Comparison of ENCODE assay signal across 8 mouse cellular contexts in the genomic region with DNA sequence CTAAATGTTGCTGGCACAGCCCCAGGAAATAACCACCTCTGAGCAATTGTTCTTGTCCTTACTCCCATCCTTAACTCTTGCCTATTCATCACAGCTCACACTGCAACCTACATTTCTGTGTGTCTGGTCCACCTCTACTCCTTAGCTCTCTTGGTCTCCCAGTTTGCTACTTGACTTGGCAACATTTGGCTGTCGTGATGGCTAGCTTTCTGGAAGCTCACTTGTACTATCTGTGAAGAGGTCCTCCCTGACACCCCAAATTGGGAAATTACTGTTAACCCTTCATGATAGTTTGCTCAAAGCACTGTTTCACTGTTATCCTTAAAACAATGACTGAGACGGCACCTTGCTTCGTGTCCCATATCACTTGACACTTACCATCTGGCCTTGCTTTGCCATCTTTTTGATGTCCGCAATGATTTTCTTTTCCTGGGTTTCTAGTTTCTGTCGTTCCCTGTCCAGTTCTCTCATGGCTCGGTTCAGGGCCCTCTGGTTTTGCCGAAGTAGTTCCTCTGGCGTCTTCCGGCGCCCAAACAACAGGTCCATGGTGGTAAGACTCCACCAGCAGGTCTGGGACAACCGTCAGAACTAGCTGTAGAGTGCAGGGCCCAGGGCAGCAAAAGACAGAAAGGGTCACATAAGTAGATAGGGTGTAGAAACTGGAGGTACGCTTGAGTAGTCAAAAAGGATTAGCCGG. TPM values are rescaled to one million over a fixed set of nuclear protein-coding genes. Genes with fewer than 3 reads are reported as not detected.
DNase-seq lines count a peak whose midpoint lies in the region; ATAC-seq and TF ChIP-seq lines count a peak whose summit lies in the region.

No protein-coding gene starts in this region.

- H3K36me3 ChIP-seq in embryonic facial prominence, embryonic 12.5 days, result peaks cover 66% of the 10 kb centered on the region
- peaks cover 57% of the 10 kb centered on the region for H3K36me3 ChIP-seq in hindbrain, embryonic 16.5 days (ENCODE audit: control insufficient read depth, insufficient read depth, low read length)
- H3K36me3 ChIP-seq in midbrain, postnatal 0 days (ENCODE audit: insufficient read depth, low read length), result peaks cover 48% of the 10 kb centered on the region

- H3K27me3 ChIP-seq in embryonic facial prominence, embryonic 12.5 days, result no peaks in the 10 kb centered on the region
- H3K27me3 ChIP-seq in hindbrain, embryonic 16.5 days (replicated peaks; ENCODE audit: control insufficient read depth, insufficient read depth, low read length), result no peaks in the 10 kb centered on the region
- no peaks in the 10 kb centered on the region for H3K27me3 ChIP-seq in midbrain, postnatal 0 days (ENCODE audit: insufficient read depth, low read length)

- DNase-seq in left cerebral cortex, adult 2 months (ENCODE audit: extremely low spot score in 1 of 2, low spot score in 2 of 2), result no peak
- no peak for DNase-seq in left cerebral cortex, adult 9 months (ENCODE audit: low spot score in 2 of 2)
- DNase-seq in midbrain, postnatal 0 days (ENCODE audit: low spot score), result no peak
- no peak for DNase-seq in left cerebral cortex, adult 11 months (ENCODE audit: low spot score)
- DNase-seq in gastrocnemius, postnatal 36 days, result no peak
- no peak for DNase-seq in kidney, postnatal 14 days

- no peaks in the 10 kb centered on the region for H3K9me3 ChIP-seq in embryonic facial prominence, embryonic 12.5 days
- H3K9me3 ChIP-seq in hindbrain, embryonic 16.5 days (ENCODE audit: control insufficient read depth, low read length), result no peaks in the 10 kb centered on the region
- no peaks in the 10 kb centered on the region for H3K9me3 ChIP-seq in midbrain, postnatal 0 days (ENCODE audit: low read length)

- H3K4me3 ChIP-seq in left cerebral cortex, adult 2 months, result peak overlapping the region; percentile 50
- H3K4me3 ChIP-seq in embryonic facial prominence, embryonic 12.5 days, result peak overlapping the region; percentile 45
- peak overlapping the region; percentile 66 for H3K4me3 ChIP-seq in hindbrain, embryonic 16.5 days (ENCODE audit: low read length)
- H3K4me3 ChIP-seq in midbrain, postnatal 0 days (ENCODE audit: low read depth, low read length), result peak overlapping the region; percentile 38

- peak overlapping the region; percentile 58 for H3K9ac ChIP-seq in embryonic facial prominence, embryonic 12.5 days
- peak overlapping the region; percentile 81 for H3K9ac ChIP-seq in hindbrain, embryonic 16.5 days (ENCODE audit: low read depth, low read length)
- H3K9ac ChIP-seq in midbrain, postnatal 0 days (replicated peaks; ENCODE audit: low read length, poor library complexity, severe bottlenecking), result peak overlapping the region; percentile 66

- H3K4me1 ChIP-seq in embryonic facial prominence, embryonic 12.5 days, result peaks cover 28% of the 10 kb centered on the region
- H3K4me1 ChIP-seq in hindbrain, embryonic 16.5 days (ENCODE audit: control insufficient read depth, insufficient read depth, low read depth, low read length), result peaks cover 29% of the 10 kb centered on the region
- H3K4me1 ChIP-seq in midbrain, postnatal 0 days (ENCODE audit: insufficient read depth, low read length), result peaks cover 6% of the 10 kb centered on the region

- no peak for ATAC-seq in embryonic facial prominence, embryonic 12.5 days (ENCODE audit: insufficient number of reproducible peaks, insufficient read depth, low FRiP score, low TSS enrichment)
- no peak for ATAC-seq in hindbrain, embryonic 16.5 days
- no peak for ATAC-seq in midbrain, postnatal 0 days (ENCODE audit: low FRiP score)

- WGBS in embryonic facial prominence, embryonic 12.5 days, result 53% methylated on average over 13 of the region's 13 CpGs
- 50% methylated on average over 13 of the region's 13 CpGs for WGBS in hindbrain, embryonic 16.5 days
- WGBS in midbrain, postnatal 0 days, result 46% methylated on average over 13 of the region's 13 CpGs

- no peak for TF ChIP-seq CTCF in left cerebral cortex, adult 2 months (IDR thresholded peaks at IDR 0.05)
- TF ChIP-seq CTCF in midbrain, postnatal 0 days (IDR thresholded peaks at IDR 0.05), result no peak

- peak overlapping the region; percentile 71 for H3K4me2 ChIP-seq in embryonic facial prominence, embryonic 12.5 days (replicated peaks)
- H3K4me2 ChIP-seq in hindbrain, embryonic 16.5 days (ENCODE audit: low read length), result peak overlapping the region; percentile 95
- H3K4me2 ChIP-seq in midbrain, postnatal 0 days (ENCODE audit: low read depth, low read length, poor library complexity, severe bottlenecking), result peak overlapping the region; percentile 73

- H3K27ac ChIP-seq in left cerebral cortex, adult 2 months, result peak overlapping the region; percentile 83
- H3K27ac ChIP-seq in embryonic facial prominence, embryonic 12.5 days, result peak overlapping the region; percentile 85
- peak overlapping the region; percentile 95 for H3K27ac ChIP-seq in hindbrain, embryonic 16.5 days (ENCODE audit: low read depth, low read length)
- H3K27ac ChIP-seq in midbrain, postnatal 0 days (ENCODE audit: low read depth, low read length), result peak overlapping the region; percentile 80

- intact Hi-C loops in left cerebral cortex, adult 2 months (cut with DNase I), result loop anchor here (1.0 kb wide), 1 partner anchor 9 kb away; no protein-coding TSS in a partner anchor
- intact Hi-C loops in gastrocnemius, postnatal 36 days (cut with DNase I), result no loop called here

RNA-seq across cellular contexts. Expression of a gene that starts 1.0 kb away (rescaled TPM):
- total RNA-seq in left cerebral cortex, adult 2 months (2021), result 100 to 1,000 TPM; 134 to 150 TPM
- 121 and 127 TPM in 2 replicates for polyA plus RNA-seq in embryonic facial prominence, embryonic 12.5 days (2016; fragmentation: Nextera tagmentation; extraction: Ambion mirVana)
- polyA plus RNA-seq in hindbrain, embryonic 16.5 days (2015; fragmentation: Nextera tagmentation; extraction: Ambion mirVana), result 174 TPM in 2 replicates
- total RNA-seq in midbrain, postnatal 0 days (2014; rRNA removed), result 67.6 and 114 TPM in 2 replicates
- polyA plus RNA-seq in midbrain, postnatal 0 days (2015; fragmentation: Nextera tagmentation; extraction: Ambion mirVana), result 198 and 205 TPM in 2 replicates
- total RNA-seq in gastrocnemius, postnatal 36 days (2021), result 10 to 100 TPM; 68.7 to 83.7 TPM

RNA-seq across cellular contexts. Expression of a gene that starts 4.5 kb away (rescaled TPM):
- total RNA-seq in left cerebral cortex, adult 2 months (2021), result 100 to 1,000 TPM; 220 to 227 TPM
- polyA plus RNA-seq in embryonic facial prominence, embryonic 12.5 days (2016; fragmentation: Nextera tagmentation; extraction: Ambion mirVana), result 166 and 183 TPM in 2 replicates
- polyA plus RNA-seq in hindbrain, embryonic 16.5 days (2015; fragmentation: Nextera tagmentation; extraction: Ambion mirVana), result 41.3 and 64.6 TPM in 2 replicates
- 359 and 383 TPM in 2 replicates for total RNA-seq in midbrain, postnatal 0 days (2014; rRNA removed)
- 146 and 147 TPM in 2 replicates for polyA plus RNA-seq in midbrain, postnatal 0 days (2015; fragmentation: Nextera tagmentation; extraction: Ambion mirVana)
- 100 to 1,000 TPM; 131 TPM for total RNA-seq in gastrocnemius, postnatal 36 days (2021)

RNA-seq across cellular contexts. Expression of a gene that starts 21.0 kb away (rescaled TPM):
- 10 to 100 TPM; 10.2 to 10.6 TPM for total RNA-seq in left cerebral cortex, adult 2 months (2021)
- polyA plus RNA-seq in embryonic facial prominence, embryonic 12.5 days (2016; fragmentation: Nextera tagmentation; extraction: Ambion mirVana), result 3.8 TPM in 2 replicates
- 9.3 and 9.7 TPM in 2 replicates for polyA plus RNA-seq in hindbrain, embryonic 16.5 days (2015; fragmentation: Nextera tagmentation; extraction: Ambion mirVana)
- total RNA-seq in midbrain, postnatal 0 days (2014; rRNA removed), result 13.2 and 14.4 TPM in 2 replicates
- 12.2 TPM in 2 replicates for polyA plus RNA-seq in midbrain, postnatal 0 days (2015; fragmentation: Nextera tagmentation; extraction: Ambion mirVana)
- under 1 TPM; 0.57 to 0.74 TPM for total RNA-seq in gastrocnemius, postnatal 36 days (2021)

RNA-seq across cellular contexts. Expression of a gene that starts 23.8 kb away (rescaled TPM):
- total RNA-seq in left cerebral cortex, adult 2 months (2021), result 10 to 100 TPM; 34.0 to 35.8 TPM
- 28.8 and 29.9 TPM in 2 replicates for polyA plus RNA-seq in embryonic facial prominence, embryonic 12.5 days (2016; fragmentation: Nextera tagmentation; extraction: Ambion mirVana)
- polyA plus RNA-seq in hindbrain, embryonic 16.5 days (2015; fragmentation: Nextera tagmentation; extraction: Ambion mirVana), result 38.3 and 41.4 TPM in 2 replicates
- 37.5 and 70.8 TPM in 2 replicates for total RNA-seq in midbrain, postnatal 0 days (2014; rRNA removed)
- 29.0 and 31.8 TPM in 2 replicates for polyA plus RNA-seq in midbrain, postnatal 0 days (2015; fragmentation: Nextera tagmentation; extraction: Ambion mirVana)
- 1 to 10 TPM; 3.9 to 4.0 TPM for total RNA-seq in gastrocnemius, postnatal 36 days (2021)

RNA-seq across cellular contexts. Expression of a gene that starts 34.7 kb away (rescaled TPM):
- 100 to 1,000 TPM; 220 to 221 TPM for total RNA-seq in left cerebral cortex, adult 2 months (2021)
- polyA plus RNA-seq in embryonic facial prominence, embryonic 12.5 days (2016; fragmentation: Nextera tagmentation; extraction: Ambion mirVana), result 480 and 495 TPM in 2 replicates
- 165 and 195 TPM in 2 replicates for polyA plus RNA-seq in hindbrain, embryonic 16.5 days (2015; fragmentation: Nextera tagmentation; extraction: Ambion mirVana)
- 467 and 650 TPM in 2 replicates for total RNA-seq in midbrain, postnatal 0 days (2014; rRNA removed)
- 187 and 190 TPM in 2 replicates for polyA plus RNA-seq in midbrain, postnatal 0 days (2015; fragmentation: Nextera tagmentation; extraction: Ambion mirVana)
- total RNA-seq in gastrocnemius, postnatal 36 days (2021), result 10 to 100 TPM; 62.1 to 63.2 TPM
